Mouse (Mus musculus) stomach, embryonic 16.5 days (tissue): Measurements from ENCODE around the gene Lhb. TPM values are rescaled to one million over a fixed set of nuclear protein-coding genes. Genes with fewer than 3 reads are reported as not detected.

ENCODE experiments used
- ATAC-seq: fragments of 200-750 bp; cut with Nextera tagmentation; 2 replicates; pipeline ENCODE4 v1.8.0; 2017; ENCODE audit warnings: moderate number of reproducible peaks, moderate TSS enrichment; ENCODE audit not compliant: insufficient read depth, low FRiP score
- H3K27ac ChIP-seq: fragments of 300-500 bp; sonication (generic); 2 replicates; pipeline ENCODE4 v1.5.1; 2014; ENCODE audit warnings: low read length
- H3K27me3 ChIP-seq: fragments of 300-500 bp; sonication (generic); 2 replicates; pipeline ENCODE4 v1.6.1; 2014; ENCODE audit warnings: low read length, control low read depth, mixed read lengths; ENCODE audit not compliant: control insufficient read depth, insufficient read depth
- H3K36me3 ChIP-seq: fragments of 300-500 bp; sonication (generic); 2 replicates; pipeline ENCODE4 v1.6.1; 2014; ENCODE audit warnings: low read length; ENCODE audit not compliant: control insufficient read depth, insufficient read depth
- H3K4me1 ChIP-seq: fragments of 300-500 bp; sonication (generic); 2 replicates; pipeline ENCODE4 v1.6.1; 2014; ENCODE audit warnings: low read length, control low read depth, mixed read lengths; ENCODE audit not compliant: control insufficient read depth, insufficient read depth
- H3K4me2 ChIP-seq: fragments of 300-500 bp; sonication (generic); 2 replicates; pipeline ENCODE4 v1.6.1; 2014; ENCODE audit warnings: low read depth, low read length, mixed read lengths
- H3K4me3 ChIP-seq: fragments of 300-500 bp; sonication (generic); replicated peaks from 2 replicates; pipeline ENCODE4 v1.5.1; 2014; ENCODE audit warnings: mild to moderate bottlenecking, low read length
- H3K9ac ChIP-seq: fragments of 300-500 bp; sonication (generic); 2 replicates; pipeline ENCODE4 v1.6.1; 2014; ENCODE audit warnings: low read length
- H3K9me3 ChIP-seq: fragments of 300-500 bp; sonication (generic); replicated peaks from 2 replicates; pipeline ENCODE4 v1.6.1; 2016; ENCODE audit warnings: low read length, control low read depth; ENCODE audit not compliant: control insufficient read depth
- WGBS: fragments of 180-500 bp; shearing (Covaris S2); extraction: QIAGEN DNeasy Blood & Tissue Kit; methylation state at CpG from one replicate; pipeline ENCODE4 v1.1.7; 2014; 5-methylcytosine and 5-hydroxymethylcytosine counted together
- polyA plus RNA-seq: library from polyadenylated mRNA; unstranded; fragments of >200 nt; fragmentation: Nextera tagmentation; extraction: Ambion mirVana; gene quantifications from 2 replicates; pipeline ENCODE4 v1.2.1, GENCODE M21; 2015

The Lhb gene
- polyA plus RNA-seq, 1 experiment from 2014 or later: not detected

- H3K9me3 ChIP-seq: no peaks in the 10 kb centered on the region
- no peak overlapping the region for H3K4me3 ChIP-seq
- H3K9ac ChIP-seq: no peak overlapping the region
- H3K27ac ChIP-seq: no peak overlapping the region
- WGBS: 79% methylated on average over 8 of the region's 8 CpGs
- peaks cover 54% of the 10 kb centered on the region for H3K27me3 ChIP-seq
- peaks cover 14% of the 10 kb centered on the region; the same call in 1 of the 2 replicates for H3K4me1 ChIP-seq
- H3K36me3 ChIP-seq: no peaks in the 10 kb centered on the region
- no peak for ATAC-seq
- no peak overlapping the region for H3K4me2 ChIP-seq
Measured at GRCm38 (mm10) chr7:45409497-45410163, 11.0 kb upstream of the Lhb start.

GRCm38 (mm10) chr7:45412421-45412820 is 8.2 kb upstream of the Lhb start:
- Histone ChIP-seq H3K4me1 (peaks cover 14% of the 10 kb centered on the region; the same call in 1 of the 2 replicates), H3K27ac (no peak overlapping the region), H3K4me2 (no peak overlapping the region), H3K4me3 (no peak overlapping the region), H3K9me3 (no peaks in the 10 kb centered on the region), H3K36me3 (no peaks in the 10 kb centered on the region), H3K9ac (no peak overlapping the region), H3K27me3 (peaks cover 43% of the 10 kb centered on the region)
- 88% methylated on average over 2 of the region's 2 CpGs for WGBS
- no peak for ATAC-seq

- 3% methylated on average over 40 of the region's 45 CpGs for WGBS
- H3K27me3 ChIP-seq: peaks cover 37% of the 10 kb centered on the region
Measured at GRCm38 (mm10) chr7:45413113-45413863, 7.3 kb upstream of the Lhb start, which contains the start of gene Ntf5. Gene Ntf5 (plus strand): TSS chr7:45413695.

GRCm38 (mm10) chr7:45413864-45414739 is 6.5 kb upstream of the Lhb start:
- Histone ChIP-seq H3K9ac (peak overlapping the region; percentile 77), H3K4me3 (peak overlapping the region; percentile 63), H3K27me3 (peaks cover 30% of the 10 kb centered on the region), H3K4me2 (peak overlapping the region; percentile 91), H3K4me1 (peaks cover 22% of the 10 kb centered on the region; the same call in 1 of the 2 replicates), H3K36me3 (no peaks in the 10 kb centered on the region), H3K9me3 (no peaks in the 10 kb centered on the region), H3K27ac (peak overlapping the region; percentile 68)
- 2% methylated on average over 26 of the region's 27 CpGs for WGBS
- ATAC-seq: peak; percentile 46

More at GRCm38 (mm10) chr7:45413113-45413863, 7.3 kb upstream of the Lhb start, which contains the start of gene Ntf5:
- Histone ChIP-seq H3K9ac (peak within 1 kb of the TSS; percentile 77), H3K36me3 (no peaks in the 10 kb centered on the region), H3K9me3 (no peaks in the 10 kb centered on the region), H3K4me3 (peak within 1 kb of the TSS; percentile 63), H3K27ac (peak within 1 kb of the TSS; percentile 68), H3K4me2 (peak within 1 kb of the TSS; percentile 91), H3K4me1 (peaks cover 20% of the 10 kb centered on the region; the same call in 1 of the 2 replicates)
- ATAC-seq: peak; percentile 64

GRCm38 (mm10) chr7:45414740-45415224 is 5.8 kb upstream of the Lhb start:
- Histone ChIP-seq H3K36me3 (no peaks in the 10 kb centered on the region), H3K9me3 (no peaks in the 10 kb centered on the region), H3K4me2 (peak overlapping the region; percentile 91; the same call in 1 of the 2 replicates), H3K9ac (no peak overlapping the region), H3K27ac (no peak overlapping the region), H3K4me1 (peaks cover 23% of the 10 kb centered on the region; the same call in 1 of the 2 replicates), H3K4me3 (no peak overlapping the region), H3K27me3 (peaks cover 26% of the 10 kb centered on the region)
- ATAC-seq: no peak
- WGBS: 50% methylated on average over 12 of the region's 12 CpGs

- 27% methylated on average over 37 of the region's 37 CpGs for WGBS
- ATAC-seq: no peak
- peak overlapping the region; percentile 7 for H3K4me3 ChIP-seq
- peaks cover 31% of the 10 kb centered on the region; the same call in 1 of the 2 replicates for H3K4me1 ChIP-seq
- H3K27me3 ChIP-seq: peaks cover 26% of the 10 kb centered on the region
- H3K9ac ChIP-seq: 0 out of 2 replicates have a peak overlapping the region, but pooled peaks have one; percentile 40
- peak overlapping the region; percentile 22 for H3K4me2 ChIP-seq
- no peak overlapping the region for H3K27ac ChIP-seq
- no peaks in the 10 kb centered on the region for H3K36me3 ChIP-seq
- no peaks in the 10 kb centered on the region for H3K9me3 ChIP-seq
Measured at GRCm38 (mm10) chr7:45415636-45416035, 5.0 kb upstream of the Lhb start.

GRCm38 (mm10) chr7:45417962-45418492 is 2.6 kb upstream of the Lhb start:
- WGBS: 8% methylated on average over 13 of the region's 13 CpGs
- no peaks in the 10 kb centered on the region for H3K9me3 ChIP-seq
- peaks cover 33% of the 10 kb centered on the region; the same call in 1 of the 2 replicates for H3K4me1 ChIP-seq
- H3K27me3 ChIP-seq: peaks cover 21% of the 10 kb centered on the region
- no peak overlapping the region for H3K9ac ChIP-seq
- H3K4me3 ChIP-seq: no peak overlapping the region
- H3K27ac ChIP-seq: no peak overlapping the region
- peaks cover 13% of the 10 kb centered on the region; the same call in 1 of the 2 replicates for H3K36me3 ChIP-seq
- H3K4me2 ChIP-seq: no peak overlapping the region
- ATAC-seq: no peak

- Histone ChIP-seq H3K4me2 (peak overlapping the region; percentile 19; the same call in 1 of the 2 replicates), H3K27ac (no peak overlapping the region), H3K9ac (no peak overlapping the region), H3K9me3 (no peaks in the 10 kb centered on the region), H3K4me3 (no peak overlapping the region), H3K27me3 (peaks cover 12% of the 10 kb centered on the region), H3K4me1 (peaks cover 25% of the 10 kb centered on the region; the same call in 1 of the 2 replicates), H3K36me3 (peaks cover 19% of the 10 kb centered on the region)
- 0 out of 2 replicates have a peak, but pooled peaks have one; percentile 15 for ATAC-seq
- WGBS: 15% methylated on average over 27 of the region's 27 CpGs
Measured at GRCm38 (mm10) chr7:45419859-45420614, 583 bp upstream of the Lhb start.
